Mouse (Mus musculus) MEL (cell line): ENCODE results near the gene Raph1.

Experiments
- BHLHE40 ChIP-seq: IDR thresholded peaks from 2 replicates; pipeline ENCODE4 v1.6.1; 2012; ENCODE audit warnings: low read depth, mild to moderate bottlenecking, inconsistent platforms, low read length, improper control_type of control experiment, borderline replicate concordance
- CTCF ChIP-seq, 3 experiments: IDR thresholded peaks in 2 of 3; conservative IDR thresholded peaks in 1 of 3; 2 replicates each; pipeline ENCODE4 v1.5.1; 2011 to 2012; ENCODE audit warnings: low read length in 3 of 3, low read depth in 2 of 3, mild to moderate bottlenecking in 2 of 3, improper control_type of control experiment in 1 of 3, inconsistent platforms in 1 of 3, mixed read lengths in 1 of 3, moderate library complexity in 1 of 3; ENCODE audit not compliant: control insufficient read depth in 1 of 3, insufficient read depth in 1 of 3, poor library complexity in 1 of 3, severe bottlenecking in 1 of 3
- EP300 ChIP-seq, 2 experiments: IDR thresholded peaks; 2 replicates each; pipeline ENCODE4 v1.6.1; 2011; ENCODE audit warnings: improper control_type of control experiment in 2 of 2, low read length in 2 of 2, low read depth in 1 of 2, mild to moderate bottlenecking in 1 of 2
- MAFK ChIP-seq: IDR thresholded peaks from 2 replicates; pipeline ENCODE4 v1.6.1; 2011; ENCODE audit warnings: low read depth, mild to moderate bottlenecking, low read length, improper control_type of control experiment, borderline replicate concordance
- MAZ ChIP-seq: IDR thresholded peaks from 2 replicates; pipeline ENCODE4 v1.6.1; 2012; ENCODE audit warnings: low read depth, mild to moderate bottlenecking, inconsistent platforms, low read length, improper control_type of control experiment
- POLR2A ChIP-seq, 2 experiments: IDR thresholded peaks; 2 replicates each; pipeline ENCODE4 v1.6.1; 2011 to 2012; ENCODE audit warnings: low read length in 2 of 2, mild to moderate bottlenecking in 2 of 2, control low read depth in 1 of 2, improper control_type of control experiment in 1 of 2, low read depth in 1 of 2, moderate library complexity in 1 of 2; ENCODE audit not compliant: control insufficient read depth in 1 of 2, insufficient read depth in 1 of 2, poor library complexity in 1 of 2
- POLR2AphosphoS2 ChIP-seq: IDR thresholded peaks from 2 replicates; pipeline ENCODE4 v1.6.1; 2011; ENCODE audit warnings: low read length, improper control_type of control experiment
- RAD21 ChIP-seq: IDR thresholded peaks from 2 replicates; pipeline ENCODE4 v1.6.1; 2011; ENCODE audit warnings: mild to moderate bottlenecking, low read depth, low read length, improper control_type of control experiment
- SIN3A ChIP-seq: IDR thresholded peaks from 2 replicates; pipeline ENCODE4 v1.6.1; 2012; ENCODE audit warnings: low read length, improper control_type of control experiment, inconsistent platforms
- TBP ChIP-seq: IDR thresholded peaks from 2 replicates; pipeline ENCODE4 v1.8.0; 2011; ENCODE audit warnings: low read depth, low read length, improper control_type of control experiment
- ZMIZ1 ChIP-seq: IDR thresholded peaks from 2 replicates; pipeline ENCODE4 v1.6.1; 2012; ENCODE audit warnings: low read depth, mild to moderate bottlenecking, inconsistent platforms, low read length, improper control_type of control experiment, moderate library complexity

- TF ChIP-seq CTCF (IDR thresholded peaks at IDR 0.05 in 2 of 3, conservative IDR thresholded peaks at IDR 0.05 in 1 of 3; ENCODE audit: control insufficient read depth in 1 of 3, insufficient read depth in 1 of 3, low read depth in 2 of 3, low read length in 3 of 3, poor library complexity in 1 of 3, severe bottlenecking in 1 of 3) (no peak), TBP (no peak), POLR2AphosphoS2 (no peak), RAD21 (no peak), POLR2A (IDR thresholded peaks at IDR 0.05; ENCODE audit: control insufficient read depth in 1 of 2, insufficient read depth in 1 of 2, low read depth in 1 of 2, low read length in 2 of 2, poor library complexity in 1 of 2) (no peak), SIN3A (no peak), MAFK (no peak), BHLHE40 (no peak), EP300 (IDR thresholded peaks at IDR 0.05; ENCODE audit: low read depth in 1 of 2, low read length in 2 of 2) (no peak), ZMIZ1 (no peak), MAZ (no peak)
Measured at GRCm38 (mm10) chr1:60593101-60593500, 26.2 kb upstream of the Raph1 start.
